Mouse (Mus musculus) megakaryocyte, embryonic 14.5 days (primary cell): ENCODE measurements around the gene Plekha3. TPM values are rescaled to one million over a fixed set of nuclear protein-coding genes. Genes with fewer than 3 reads are reported as not detected.

ENCODE experiments used
- H3K27me3 ChIP-seq: replicated peaks from 2 replicates; pipeline ENCODE3; 2012; ENCODE audit warnings: inconsistent platforms
- H3K36me3 ChIP-seq: replicated peaks from 2 replicates; pipeline ENCODE3; 2012; ENCODE audit warnings: low read length, inconsistent platforms, mixed read lengths
- H3K4me1 ChIP-seq: 2 replicates; pipeline ENCODE4 v1.6.1; 2012; ENCODE audit warnings: inconsistent platforms
- H3K4me3 ChIP-seq: replicated peaks from 2 replicates; pipeline ENCODE3; 2012; ENCODE audit warnings: moderate library complexity, mild to moderate bottlenecking, inconsistent platforms
- H3K9me3 ChIP-seq: 2 replicates; pipeline ENCODE4 v1.6.1; 2012; ENCODE audit warnings: inconsistent platforms
- FLI1 ChIP-seq: IDR thresholded peaks from 2 replicates; pipeline ENCODE4 v1.6.1; 2012; ENCODE audit warnings: low read length, inconsistent platforms, mixed read lengths
- GATA1 ChIP-seq: IDR thresholded peaks from 3 replicates; pipeline ENCODE4 v1.6.1; 2012; ENCODE audit warnings: mixed read lengths, low read length, inconsistent platforms, borderline replicate concordance
- polyA plus RNA-seq: library from polyadenylated mRNA; stranded (reverse); fragments of >175 nt; gene quantifications from 2 replicates; pipeline ENCODE4 v1.2.3, GENCODE M21; 2012; ENCODE audit warnings: low replicate concordance; ENCODE audit not compliant: insufficient read depth

Plekha3 gene
- polyA plus RNA-seq: 2.0 and 3.5 TPM in 2 replicates

GRCm38 (mm10) chr2:76674725-76675427 is at the start of gene Plekha3:
Gene Plekha3, plus strand, starts transcription at chr2:76675281.
- H3K9me3 ChIP-seq: no peaks in the 10 kb centered on the region
- no peak for TF ChIP-seq GATA1
- no peak for TF ChIP-seq FLI1

GRCm38 (mm10) chr2:76630293-76630692 is 44.8 kb upstream of the Plekha3 start:
- Histone ChIP-seq H3K9me3 (peaks cover 16% of the 10 kb centered on the region), H3K27me3 (no peaks in the 10 kb centered on the region), H3K4me1 (no peaks in the 10 kb centered on the region), H3K4me3 (no peak overlapping the region), H3K36me3 (peaks cover 88% of the 10 kb centered on the region)
- TF ChIP-seq GATA1 (no peak), FLI1 (no peak)

More at GRCm38 (mm10) chr2:76674725-76675427, at the start of gene Plekha3:
- peak within 1 kb of the TSS; percentile 95 for H3K4me3 ChIP-seq
- peaks cover 68% of the 10 kb centered on the region for H3K4me1 ChIP-seq
- no peaks in the 10 kb centered on the region for H3K27me3 ChIP-seq
- peaks cover 21% of the 10 kb centered on the region for H3K36me3 ChIP-seq

GRCm38 (mm10) chr2:76631600-76631999 is 43.5 kb upstream of the Plekha3 start:
- Histone ChIP-seq H3K9me3 (peaks cover 4% of the 10 kb centered on the region), H3K36me3 (peaks cover 91% of the 10 kb centered on the region), H3K4me3 (no peak overlapping the region), H3K4me1 (no peaks in the 10 kb centered on the region), H3K27me3 (no peaks in the 10 kb centered on the region)
- TF ChIP-seq GATA1: no peak
- no peak for TF ChIP-seq FLI1

- Histone ChIP-seq H3K27me3 (no peaks in the 10 kb centered on the region), H3K36me3 (peaks cover 93% of the 10 kb centered on the region), H3K4me1 (peaks cover 19% of the 10 kb centered on the region), H3K9me3 (no peaks in the 10 kb centered on the region), H3K4me3 (no peak overlapping the region)
- TF ChIP-seq GATA1 (no peak), FLI1 (no peak)
These were observed 35.4 kb upstream of the Plekha3 start for GRCm38 (mm10) chr2:76639637-76640036.

- peaks cover 56% of the 10 kb centered on the region for H3K36me3 ChIP-seq
- peak overlapping the region; percentile 65 for H3K4me3 ChIP-seq
- no peak for TF ChIP-seq FLI1
- TF ChIP-seq GATA1: no peak
- H3K4me1 ChIP-seq: peaks cover 43% of the 10 kb centered on the region
- no peaks in the 10 kb centered on the region for H3K9me3 ChIP-seq
- H3K27me3 ChIP-seq: no peaks in the 10 kb centered on the region
These were observed 31.3 kb upstream of the Plekha3 start for GRCm38 (mm10) chr2:76643801-76644200.

- Histone ChIP-seq H3K36me3 (peaks cover 19% of the 10 kb centered on the region), H3K4me3 (peak overlapping the region; percentile 94), H3K9me3 (no peaks in the 10 kb centered on the region), H3K27me3 (no peaks in the 10 kb centered on the region), H3K4me1 (peaks cover 40% of the 10 kb centered on the region)
- no peak for TF ChIP-seq GATA1
- TF ChIP-seq FLI1: no peak
These were observed 27.6 kb upstream of the Plekha3 start for GRCm38 (mm10) chr2:76647441-76647869.

GRCm38 (mm10) chr2:76647883-76648570 is 27.1 kb upstream of the Plekha3 start, which contains the start of the genes Prkra and Pjvk:
Gene Prkra, minus strand, starts transcription at chr2:76648015.
Gene Pjvk, plus strand, starts transcription at chr2:76648476.
- TF ChIP-seq GATA1 (no peak), FLI1 (no peak)
- peaks cover 40% of the 10 kb centered on the region for H3K4me1 ChIP-seq

GRCm38 (mm10) chr2:76648666-76649141 is 26.4 kb upstream of the Plekha3 start:
- H3K9me3 ChIP-seq: no peaks in the 10 kb centered on the region

More at GRCm38 (mm10) chr2:76647883-76648570, 27.1 kb upstream of the Plekha3 start, which contains the start of the genes Prkra and Pjvk:
- Histone ChIP-seq H3K9me3 (no peaks in the 10 kb centered on the region), H3K4me3 (peak within 1 kb of the TSS; percentile 94), H3K36me3 (peaks cover 14% of the 10 kb centered on the region), H3K27me3 (no peaks in the 10 kb centered on the region)

GRCm38 (mm10) chr2:76653070-76653469 is 22.0 kb upstream of the Plekha3 start:
- Histone ChIP-seq H3K36me3 (no peaks in the 10 kb centered on the region), H3K9me3 (no peaks in the 10 kb centered on the region), H3K27me3 (no peaks in the 10 kb centered on the region), H3K4me3 (no peak overlapping the region), H3K4me1 (peaks cover 15% of the 10 kb centered on the region)
- TF ChIP-seq GATA1 (no peak), FLI1 (no peak)

More at GRCm38 (mm10) chr2:76648666-76649141, 26.4 kb upstream of the Plekha3 start:
- Histone ChIP-seq H3K4me3 (peak overlapping the region; percentile 94), H3K27me3 (no peaks in the 10 kb centered on the region), H3K4me1 (peaks cover 34% of the 10 kb centered on the region), H3K36me3 (peaks cover 7% of the 10 kb centered on the region)
- TF ChIP-seq GATA1: no peak
- TF ChIP-seq FLI1: no peak
